Mouse (Mus musculus) heart, embryonic 12.5 days (tissue): Measurements from ENCODE around the gene Anapc2. TPM values are rescaled to one million over a fixed set of nuclear protein-coding genes. Genes with fewer than 3 reads are reported as not detected.

Experiments used
- ATAC-seq: fragments of 200-750 bp; cut with Nextera tagmentation; 2 replicates; pipeline ENCODE4 v1.8.0; 2017; ENCODE audit warnings: moderate TSS enrichment, moderate library complexity; ENCODE audit not compliant: insufficient number of reproducible peaks, low FRiP score
- H3K27ac ChIP-seq: fragments of 300-500 bp; sonication (generic); 2 replicates; pipeline ENCODE4 v1.5.1; 2016; ENCODE audit warnings: mild to moderate bottlenecking, moderate library complexity; ENCODE audit not compliant: poor library complexity, severe bottlenecking
- H3K27me3 ChIP-seq: fragments of 300-500 bp; sonication (generic); replicated peaks from 2 replicates; pipeline ENCODE4 v1.6.1; 2016; ENCODE audit warnings: mild to moderate bottlenecking, moderate library complexity
- H3K36me3 ChIP-seq: fragments of 300-500 bp; sonication (generic); 2 replicates; pipeline ENCODE4 v1.6.1; 2016; ENCODE audit warnings: mild to moderate bottlenecking, moderate library complexity
- H3K4me1 ChIP-seq: fragments of 300-500 bp; sonication (generic); replicated peaks from 2 replicates; pipeline ENCODE4 v1.6.1; 2016; ENCODE audit warnings: mild to moderate bottlenecking
- H3K4me2 ChIP-seq: fragments of 300-500 bp; sonication (generic); 2 replicates; pipeline ENCODE4 v1.6.1; 2016; ENCODE audit warnings: mild to moderate bottlenecking, moderate library complexity
- H3K4me3 ChIP-seq: fragments of 300-500 bp; sonication (generic); 2 replicates; pipeline ENCODE4 v1.5.1; 2016; ENCODE audit warnings: mild to moderate bottlenecking
- H3K9ac ChIP-seq: fragments of 300-500 bp; sonication (generic); 2 replicates; pipeline ENCODE4 v1.6.1; 2016; ENCODE audit warnings: mild to moderate bottlenecking, moderate library complexity
- H3K9me3 ChIP-seq: fragments of 300-500 bp; sonication (generic); replicated peaks from 2 replicates; pipeline ENCODE4 v1.6.1; 2016; ENCODE audit warnings: mild to moderate bottlenecking, moderate library complexity
- WGBS: fragments of 180-500 bp; shearing (Covaris S2); methylation state at CpG from one replicate; pipeline ENCODE4 v1.1.7; 2016; 5-methylcytosine and 5-hydroxymethylcytosine counted together
- polyA plus RNA-seq: library from polyadenylated mRNA; unstranded; fragments of >200 nt; fragmentation: Nextera tagmentation; extraction: Ambion mirVana; gene quantifications from 2 replicates; pipeline ENCODE4 v1.2.1, GENCODE M21; 2016

Gene Anapc2
- polyA plus RNA-seq, 1 experiment from 2014 or later = 83.4 TPM

DNA sequence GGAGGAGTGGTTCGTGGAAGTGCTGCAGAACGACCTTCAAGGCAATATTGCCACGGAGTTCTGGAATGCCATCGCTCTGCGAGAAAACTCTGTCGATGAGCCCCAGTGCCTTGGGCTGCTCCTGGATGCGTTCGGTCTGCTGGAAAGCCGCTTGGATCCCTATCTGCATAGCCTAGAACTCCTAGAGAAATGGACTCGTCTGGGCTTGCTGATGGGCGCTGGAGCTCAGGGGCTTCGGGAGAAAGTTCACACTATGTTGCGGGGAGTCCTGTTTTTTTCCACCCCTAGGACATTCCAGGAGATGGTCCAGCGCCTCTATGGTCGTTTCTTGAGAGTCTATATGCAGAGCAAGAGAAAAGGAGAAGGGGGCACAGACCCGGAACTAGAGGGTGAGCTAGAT lies 732 bp downstream of the Anapc2 start:
- Histone ChIP-seq H3K4me2 (peak overlapping the region; percentile 93), H3K27ac (no peak overlapping the region), H3K36me3 (peaks cover 73% of the 10 kb centered on the region), H3K9ac (peak overlapping the region; percentile 90), H3K4me1 (peaks cover 26% of the 10 kb centered on the region), H3K4me3 (peak overlapping the region; percentile 84), H3K9me3 (no peaks in the 10 kb centered on the region), H3K27me3 (no peaks in the 10 kb centered on the region)
- WGBS = 27% methylated on average over 16 of the region's 16 CpGs
- ATAC-seq = no peak

DNA sequence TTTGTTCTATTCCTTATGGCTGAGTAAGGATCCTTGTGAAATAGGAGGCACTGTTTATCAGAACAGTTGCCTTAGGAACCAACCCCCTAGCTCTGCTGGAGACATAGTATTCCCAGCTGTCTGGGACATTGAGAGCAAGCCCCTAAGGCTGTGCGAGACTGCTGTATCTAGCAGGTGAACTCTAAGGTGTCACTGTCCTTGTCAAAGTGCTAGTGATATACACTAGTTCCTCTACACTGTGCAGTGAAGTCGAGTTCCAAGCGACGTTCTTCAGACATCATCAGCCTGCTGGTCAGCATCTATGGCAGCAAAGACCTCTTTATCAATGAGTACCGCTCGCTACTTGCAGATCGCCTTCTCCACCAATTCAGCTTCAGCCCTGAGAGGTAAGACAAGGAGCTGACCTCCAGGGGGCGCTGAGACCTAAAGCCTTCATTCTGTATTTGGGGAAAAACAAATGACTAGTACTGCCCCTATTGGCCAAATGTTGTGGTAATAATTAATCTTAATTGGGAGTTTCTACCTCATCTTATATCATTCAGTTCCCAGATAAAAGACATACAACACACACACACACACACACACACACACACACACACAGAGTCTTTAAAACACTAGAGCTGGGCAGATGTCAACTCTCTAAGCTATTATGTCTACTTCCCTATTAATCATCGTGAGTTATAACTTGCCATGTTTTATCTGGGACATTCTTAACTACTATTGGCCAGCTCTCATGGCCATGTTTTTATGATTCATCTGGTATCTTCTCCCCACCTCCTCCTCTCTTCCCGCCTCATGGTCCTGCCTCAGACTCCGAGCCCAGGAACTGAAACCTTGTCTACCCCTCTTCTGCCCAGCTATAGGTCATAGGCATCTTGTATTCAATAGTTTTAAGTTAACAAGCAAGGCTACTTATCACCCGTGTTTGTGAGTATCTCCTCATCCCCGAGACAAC lies 6.9 kb downstream of the Anapc2 start:
- Histone ChIP-seq H3K9ac (no peak overlapping the region), H3K36me3 (peaks cover 96% of the 10 kb centered on the region), H3K4me3 (no peak overlapping the region), H3K27me3 (no peaks in the 10 kb centered on the region), H3K4me1 (0 out of 2 replicates have a peak, but pooled peaks cover 1% of the 10 kb centered on the region), H3K4me2 (no peak overlapping the region), H3K9me3 (no peaks in the 10 kb centered on the region), H3K27ac (no peak overlapping the region)
- 59% methylated on average over 13 of the region's 13 CpGs for WGBS
- ATAC-seq = no peak

DNA sequence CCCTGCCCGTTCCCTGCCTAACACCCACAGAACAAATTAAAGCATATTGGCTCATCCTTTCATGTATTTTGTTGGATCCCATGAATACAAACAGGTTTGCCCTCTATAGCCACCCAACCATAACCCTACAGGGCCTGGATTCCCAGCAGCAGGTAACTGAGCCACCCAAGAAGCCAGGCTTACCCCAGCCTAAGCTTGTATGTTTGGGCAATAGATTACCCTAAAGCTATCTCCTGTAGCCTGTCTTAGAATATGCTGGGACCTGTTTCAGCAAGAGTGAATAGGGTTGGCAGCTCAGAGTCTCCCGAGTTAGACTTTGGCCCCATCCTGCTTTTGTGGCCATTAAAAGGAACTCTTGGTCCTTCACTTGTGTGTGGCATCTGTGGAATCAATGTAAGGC lies 13.3 kb downstream of the Anapc2 start:
- H3K4me1 ChIP-seq = peaks cover 24% of the 10 kb centered on the region
- no peak overlapping the region for H3K27ac ChIP-seq
- no peak overlapping the region for H3K4me2 ChIP-seq
- H3K9ac ChIP-seq = no peak overlapping the region
- H3K27me3 ChIP-seq = peaks cover 42% of the 10 kb centered on the region
- H3K4me3 ChIP-seq = no peak overlapping the region
- WGBS = 92% methylated on average over 2 of the region's 2 CpGs
- peaks cover 56% of the 10 kb centered on the region for H3K36me3 ChIP-seq
- H3K9me3 ChIP-seq = no peaks in the 10 kb centered on the region
- ATAC-seq = no peak

DNA sequence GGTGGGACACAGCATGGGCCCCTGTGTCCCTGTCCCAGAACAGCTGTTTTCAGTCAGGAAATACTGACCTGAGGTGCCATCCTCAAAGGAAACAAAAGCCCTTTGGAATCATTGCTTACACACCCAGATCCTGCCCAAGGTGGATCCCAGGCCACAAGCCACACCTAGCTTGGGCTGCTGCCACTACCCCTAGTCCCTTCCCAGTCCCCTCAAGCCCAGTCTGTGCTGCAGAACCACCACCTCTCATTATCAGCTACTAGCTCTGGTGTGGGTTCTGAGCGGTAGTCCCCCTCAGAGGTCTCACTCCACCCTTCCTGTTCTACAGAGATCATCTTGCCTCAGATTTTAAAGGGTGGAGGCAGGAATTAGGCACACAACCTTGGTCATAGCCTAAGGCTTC lies 14.0 kb downstream of the Anapc2 start:
- ATAC-seq = no peak
- H3K9me3 ChIP-seq = no peaks in the 10 kb centered on the region
- H3K4me3 ChIP-seq = no peak overlapping the region
- no peak overlapping the region for H3K4me2 ChIP-seq
- peaks cover 48% of the 10 kb centered on the region for H3K36me3 ChIP-seq
- WGBS = 58% methylated on average over 1 of the region's 1 CpGs
- peaks cover 49% of the 10 kb centered on the region for H3K27me3 ChIP-seq
- no peak overlapping the region for H3K27ac ChIP-seq
- no peak overlapping the region for H3K9ac ChIP-seq
- H3K4me1 ChIP-seq = peaks cover 32% of the 10 kb centered on the region

DNA sequence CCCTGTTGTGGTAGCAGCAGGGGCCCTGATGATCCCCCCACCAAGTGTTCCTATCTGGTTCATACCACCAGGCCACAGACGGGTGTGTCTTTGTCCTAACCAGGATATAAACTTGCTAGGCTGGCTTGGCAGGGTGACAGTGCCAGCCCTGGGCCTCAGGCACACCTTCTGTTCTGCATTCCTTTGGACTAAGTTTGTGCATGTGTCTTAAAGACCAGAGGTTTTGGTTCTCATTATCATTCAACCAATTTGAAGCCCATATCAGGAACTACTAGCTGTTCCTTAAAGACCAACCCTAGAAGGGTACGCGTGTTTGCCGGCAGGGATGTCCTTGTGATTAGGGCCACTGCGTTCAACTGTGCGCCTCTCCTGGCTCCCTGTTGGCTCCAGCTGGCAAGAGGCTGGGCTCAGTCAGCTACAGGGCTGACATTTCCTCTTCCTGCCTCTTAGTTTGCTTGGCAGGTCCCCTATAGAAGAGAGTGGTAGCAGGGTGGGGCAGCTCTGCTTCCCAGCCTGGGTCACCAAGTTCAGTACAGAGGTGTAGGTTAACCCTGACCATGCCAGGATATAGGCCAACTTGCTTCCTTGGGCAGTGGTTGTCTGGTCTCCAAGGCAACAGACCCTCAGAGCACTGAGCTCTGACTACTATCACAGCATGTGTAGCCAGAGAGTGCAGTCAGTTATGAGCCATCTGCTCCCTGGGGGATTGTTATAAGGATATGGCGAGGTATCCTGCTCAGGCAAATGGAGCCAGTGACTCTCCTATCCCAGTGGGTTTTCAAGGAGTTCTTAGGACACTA lies 14.8 kb downstream of the Anapc2 start:
- no peak overlapping the region for H3K9ac ChIP-seq
- WGBS = 45% methylated on average over 7 of the region's 7 CpGs
- no peak for ATAC-seq
- no peak overlapping the region for H3K4me3 ChIP-seq
- H3K9me3 ChIP-seq = no peaks in the 10 kb centered on the region
- H3K4me1 ChIP-seq = peaks cover 39% of the 10 kb centered on the region
- H3K4me2 ChIP-seq = no peak overlapping the region
- no peak overlapping the region for H3K27ac ChIP-seq
- peaks cover 43% of the 10 kb centered on the region for H3K36me3 ChIP-seq
- peaks cover 56% of the 10 kb centered on the region for H3K27me3 ChIP-seq

DNA sequence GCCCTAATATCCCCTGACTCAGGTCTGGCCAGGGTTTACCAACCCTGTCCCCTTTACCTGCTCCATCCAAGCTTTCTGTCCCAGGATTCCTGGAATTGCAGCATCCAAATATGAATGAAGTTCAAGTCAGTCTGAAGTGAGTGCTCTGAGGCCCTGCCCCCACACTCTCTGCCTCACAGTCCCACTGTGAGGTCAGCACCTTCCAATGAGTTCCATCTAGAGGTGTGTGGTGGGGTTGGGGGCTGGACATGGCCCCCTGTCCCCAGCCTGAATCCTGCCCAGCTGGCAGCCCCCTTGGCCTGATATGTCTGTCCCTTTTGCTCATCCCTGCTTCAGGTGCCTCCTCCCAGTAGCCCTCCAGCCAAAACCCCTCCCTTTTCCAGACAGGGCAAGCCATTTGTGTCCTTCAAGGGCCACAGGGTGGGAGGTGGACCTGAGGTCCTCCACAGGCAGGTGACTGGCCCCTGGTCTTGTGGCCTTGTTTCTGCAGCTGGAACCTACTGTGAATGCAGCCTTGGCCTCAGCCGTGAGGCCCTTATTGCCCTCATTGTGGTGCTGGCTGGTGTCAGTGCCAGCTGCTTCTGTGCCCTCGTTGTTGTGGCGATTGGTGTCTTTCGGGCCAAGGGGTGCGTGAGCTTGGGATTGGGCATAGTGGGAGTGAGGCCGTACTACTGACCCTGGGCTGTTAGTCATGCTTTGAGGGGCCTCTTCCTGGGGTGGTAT lies 15.8 kb downstream of the Anapc2 start, which contains the start of gene Tmem210:
Gene Tmem210, plus strand, starts transcription at position 219 of the 723 bp plus-strand sequence.
- ATAC-seq = no peak
- no peak within 1 kb of the TSS for H3K4me3 ChIP-seq
- no peak within 1 kb of the TSS for H3K9ac ChIP-seq
- H3K27me3 ChIP-seq = peaks cover 67% of the 10 kb centered on the region
- peaks cover 33% of the 10 kb centered on the region for H3K36me3 ChIP-seq
- no peak within 1 kb of the TSS for H3K27ac ChIP-seq
- no peaks in the 10 kb centered on the region for H3K9me3 ChIP-seq
- peaks cover 45% of the 10 kb centered on the region for H3K4me1 ChIP-seq
- WGBS = 85% methylated on average over 6 of the region's 6 CpGs
- H3K4me2 ChIP-seq = no peak within 1 kb of the TSS

DNA sequence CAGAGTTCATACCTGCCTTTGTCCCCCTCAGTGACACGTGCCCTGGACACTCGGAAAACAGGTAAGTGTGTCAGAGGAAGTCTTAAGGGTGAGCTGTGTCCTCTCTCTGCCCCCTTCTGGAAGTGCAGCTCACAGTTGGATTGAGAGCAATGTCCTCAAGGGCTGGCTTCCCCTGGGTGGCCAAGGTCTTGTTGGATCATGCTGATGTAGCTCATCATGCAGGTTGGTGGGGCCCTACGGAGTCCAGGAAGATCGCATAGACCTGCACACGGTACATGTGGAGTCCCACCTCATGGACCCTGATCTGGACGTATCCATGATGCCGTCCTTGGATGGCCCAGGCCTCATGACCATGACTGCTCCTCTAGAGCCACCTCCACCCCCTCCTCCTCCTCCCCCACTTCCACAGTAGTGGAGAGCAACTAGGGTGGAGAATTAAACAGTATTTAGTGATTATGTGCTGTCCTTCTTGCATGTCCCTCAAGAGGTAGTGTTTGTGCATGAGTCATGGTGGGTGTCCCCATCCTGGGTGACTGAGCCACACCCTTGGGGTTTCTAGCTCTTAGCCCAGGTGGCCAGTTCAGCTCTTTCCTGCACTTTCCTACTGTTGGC lies 16.6 kb downstream of the Anapc2 start:
- H3K4me1 ChIP-seq = peaks cover 45% of the 10 kb centered on the region

DNA sequence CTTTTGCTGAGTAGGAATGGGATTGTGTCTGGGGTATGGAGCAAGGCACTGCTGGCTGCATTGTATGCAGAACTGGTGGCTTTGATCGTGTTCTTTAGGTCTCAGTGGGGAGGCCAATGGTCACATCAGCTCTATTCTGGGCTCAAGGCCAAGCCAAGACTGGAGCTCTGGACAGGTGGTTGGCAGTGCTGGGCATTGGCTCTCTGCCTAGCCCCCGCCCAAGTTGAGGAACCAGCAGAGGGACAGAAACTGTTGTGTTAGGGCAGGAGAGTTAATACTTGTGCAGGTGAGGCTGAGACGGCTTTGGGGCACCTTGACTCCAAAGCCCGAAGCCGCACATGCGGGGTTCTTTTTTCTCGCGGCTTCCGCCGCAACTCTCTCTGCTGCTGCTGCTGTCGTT lies 17.4 kb downstream of the Anapc2 start, which contains the start of gene Lrrc26:
Gene Lrrc26, plus strand, starts transcription at position 265 of the 400 bp plus-strand sequence.
- Histone ChIP-seq H3K9me3 (no peaks in the 10 kb centered on the region), H3K4me1 (peaks cover 45% of the 10 kb centered on the region), H3K36me3 (peaks cover 17% of the 10 kb centered on the region), H3K27me3 (peaks cover 83% of the 10 kb centered on the region), H3K4me3 (peak within 1 kb of the TSS; percentile 22), H3K9ac (no peak within 1 kb of the TSS; the same call in 1 of the 2 replicates), H3K4me2 (peak within 1 kb of the TSS; percentile 52), H3K27ac (no peak within 1 kb of the TSS)
- ATAC-seq = no peak
- WGBS = 16% methylated on average over 11 of the region's 11 CpGs

More for the DNA sequence above, 16.6 kb downstream of the Anapc2 start:
- Histone ChIP-seq H3K4me2 (no peak overlapping the region), H3K27ac (no peak overlapping the region), H3K27me3 (peaks cover 74% of the 10 kb centered on the region), H3K9me3 (no peaks in the 10 kb centered on the region), H3K4me3 (no peak overlapping the region), H3K36me3 (peaks cover 26% of the 10 kb centered on the region), H3K9ac (no peak overlapping the region)
- 79% methylated on average over 7 of the region's 7 CpGs for WGBS
- ATAC-seq = no peak

DNA sequence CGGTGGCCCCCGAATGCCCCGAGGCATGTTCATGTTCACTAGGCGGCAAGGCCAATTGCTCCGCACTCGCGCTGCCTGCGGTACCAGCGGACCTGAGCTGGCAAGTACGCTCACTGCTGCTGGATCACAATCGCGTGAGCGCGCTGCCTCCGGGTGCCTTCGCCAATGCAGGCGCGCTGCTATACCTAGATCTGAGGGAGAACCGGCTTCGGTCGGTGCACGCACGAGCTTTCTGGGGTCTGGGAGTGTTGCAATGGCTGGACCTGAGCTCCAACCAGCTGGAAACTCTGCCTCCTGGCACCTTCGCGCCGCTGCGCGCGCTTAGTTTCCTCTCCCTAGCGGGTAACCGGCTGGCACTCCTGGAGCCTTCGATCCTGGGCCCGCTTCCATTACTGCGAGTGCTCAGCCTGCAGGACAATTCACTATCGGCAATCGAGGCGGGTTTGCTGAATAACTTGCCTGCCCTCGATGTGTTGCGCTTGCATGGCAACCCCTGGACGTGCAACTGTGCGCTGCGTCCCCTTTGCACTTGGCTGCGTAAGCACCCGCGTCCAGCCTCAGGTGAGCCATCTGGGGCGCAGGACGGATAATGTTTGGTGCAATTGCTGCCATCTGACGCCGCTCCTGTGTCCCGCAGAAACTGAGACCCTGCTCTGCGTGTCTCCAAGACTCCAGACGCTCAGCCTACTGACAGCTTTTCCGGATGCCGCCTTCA lies 18.0 kb downstream of the Anapc2 start:
- H3K9ac ChIP-seq = no peak overlapping the region
- H3K4me2 ChIP-seq = peak overlapping the region; percentile 52
- H3K27ac ChIP-seq = no peak overlapping the region
- peak overlapping the region; percentile 22 for H3K4me3 ChIP-seq
- no peak for ATAC-seq
- WGBS = 2% methylated on average over 54 of the region's 54 CpGs
- H3K36me3 ChIP-seq = peaks cover 11% of the 10 kb centered on the region
- no peaks in the 10 kb centered on the region for H3K9me3 ChIP-seq
- peaks cover 45% of the 10 kb centered on the region for H3K4me1 ChIP-seq
- H3K27me3 ChIP-seq = peaks cover 89% of the 10 kb centered on the region

DNA sequence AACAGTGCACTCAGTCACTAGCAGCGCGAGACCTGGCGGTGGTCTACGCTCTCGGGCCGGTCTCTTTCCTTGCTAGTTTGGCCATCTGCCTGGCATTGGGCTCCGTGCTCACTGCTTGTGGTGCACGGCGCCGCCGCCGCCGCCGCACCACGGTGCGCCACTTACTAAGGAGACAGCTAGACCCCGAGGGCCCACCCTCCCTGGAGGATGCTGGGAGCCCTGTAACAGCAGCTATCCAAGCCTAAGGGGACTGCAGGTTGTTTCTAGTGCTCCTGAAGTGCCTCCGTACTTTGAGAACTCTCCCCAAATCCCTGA lies 18.5 kb downstream of the Anapc2 start:
- ATAC-seq = no peak
- H3K4me2 ChIP-seq = peak overlapping the region; percentile 52
- 1% methylated on average over 18 of the region's 18 CpGs for WGBS

More for the DNA sequence above, 18.5 kb downstream of the Anapc2 start:
- H3K27ac ChIP-seq = no peak overlapping the region
- peaks cover 6% of the 10 kb centered on the region for H3K36me3 ChIP-seq
- no peak overlapping the region; the same call in 1 of the 2 replicates for H3K9ac ChIP-seq
- no peaks in the 10 kb centered on the region for H3K9me3 ChIP-seq
- H3K4me3 ChIP-seq = peak overlapping the region; percentile 22
- H3K4me1 ChIP-seq = peaks cover 45% of the 10 kb centered on the region
- peaks cover 94% of the 10 kb centered on the region for H3K27me3 ChIP-seq
